Mouse (Mus musculus): ENCODE data around the gene Gm6871.
"Not testable (repeated sequence)": the region's sequence is repeated elsewhere in the genome, so short reads cannot be mapped to it uniquely, and the experiment has no call there.

The Gm6871 gene

DNA sequence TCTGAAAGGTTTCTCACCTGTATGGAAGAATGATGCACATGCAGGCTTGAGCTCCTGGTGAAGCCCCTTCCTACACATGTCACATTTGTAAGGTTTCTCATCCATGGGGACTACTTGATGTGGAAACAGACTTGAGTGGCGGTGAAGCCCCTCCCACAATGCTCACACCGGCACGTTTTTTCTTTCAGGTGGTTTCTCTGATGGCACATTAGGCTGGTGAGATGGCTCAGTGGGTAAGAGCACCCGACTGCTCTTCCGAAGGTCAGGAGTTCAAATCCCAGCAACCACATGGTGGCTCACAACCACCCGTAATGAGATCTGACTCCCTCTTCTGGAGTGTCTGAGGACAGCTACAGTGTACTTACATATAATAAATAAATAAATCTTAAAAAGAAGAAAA is at the start of gene Gm6871:
Gm6871 (minus strand) TSS at position 101 of the 400 bp plus-strand sequence.
- in situ Hi-C loops (cut with MboI; ENCODE audit: low pct_unique_long_range_greater_than_20kb in 1 of 2, low sequenced_read_pairs in 2 of 2, unreplicated experiment in 1 of 2), result not testable (repeated sequence)

DNA sequence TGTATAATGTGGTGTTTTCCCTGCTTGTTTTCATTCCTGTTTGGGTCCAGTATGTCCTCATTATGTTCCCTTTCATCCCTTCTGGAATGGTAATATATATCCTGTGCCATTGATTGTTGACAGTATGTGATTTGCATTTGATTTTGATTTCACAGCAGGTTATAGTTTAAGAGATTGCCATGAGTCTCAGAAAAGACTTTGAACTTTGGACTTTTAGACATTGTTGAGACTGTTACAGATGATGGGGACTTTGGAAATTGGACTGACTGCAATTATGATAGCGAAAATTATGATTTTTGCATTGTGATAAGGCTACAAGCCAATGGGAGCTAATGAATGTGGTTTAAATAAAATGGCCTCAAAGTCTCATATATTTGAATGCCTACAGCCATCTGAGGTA is 42.8 kb upstream of the Gm6871 start:
- in situ Hi-C loops (cut with MboI; ENCODE audit: low pct_unique_long_range_greater_than_20kb in 1 of 2, low sequenced_read_pairs in 2 of 2, unreplicated experiment in 1 of 2), result not testable (repeated sequence)

DNA sequence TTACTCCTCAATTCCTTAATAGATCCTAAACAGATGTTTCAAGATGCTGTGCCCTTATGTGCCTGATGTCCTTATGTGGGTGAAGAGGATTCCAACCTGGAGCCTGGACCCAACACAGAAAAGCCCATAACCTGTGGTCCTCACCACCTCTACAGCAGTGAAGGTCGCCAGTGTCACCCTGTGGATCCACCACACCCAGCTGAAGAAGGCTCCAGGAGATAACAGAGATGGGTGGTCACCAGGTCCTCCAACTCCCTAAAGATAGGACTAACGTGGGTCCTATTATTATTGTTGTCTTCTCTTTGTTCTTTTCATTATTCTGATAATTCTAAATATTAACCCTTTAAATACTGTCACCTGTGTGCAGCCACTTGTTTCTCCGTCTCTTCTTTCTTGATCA is 38.2 kb upstream of the Gm6871 start:
- in situ Hi-C loops (cut with MboI; ENCODE audit: low pct_unique_long_range_greater_than_20kb in 1 of 2, low sequenced_read_pairs in 2 of 2, unreplicated experiment in 1 of 2), result no loop called here

DNA sequence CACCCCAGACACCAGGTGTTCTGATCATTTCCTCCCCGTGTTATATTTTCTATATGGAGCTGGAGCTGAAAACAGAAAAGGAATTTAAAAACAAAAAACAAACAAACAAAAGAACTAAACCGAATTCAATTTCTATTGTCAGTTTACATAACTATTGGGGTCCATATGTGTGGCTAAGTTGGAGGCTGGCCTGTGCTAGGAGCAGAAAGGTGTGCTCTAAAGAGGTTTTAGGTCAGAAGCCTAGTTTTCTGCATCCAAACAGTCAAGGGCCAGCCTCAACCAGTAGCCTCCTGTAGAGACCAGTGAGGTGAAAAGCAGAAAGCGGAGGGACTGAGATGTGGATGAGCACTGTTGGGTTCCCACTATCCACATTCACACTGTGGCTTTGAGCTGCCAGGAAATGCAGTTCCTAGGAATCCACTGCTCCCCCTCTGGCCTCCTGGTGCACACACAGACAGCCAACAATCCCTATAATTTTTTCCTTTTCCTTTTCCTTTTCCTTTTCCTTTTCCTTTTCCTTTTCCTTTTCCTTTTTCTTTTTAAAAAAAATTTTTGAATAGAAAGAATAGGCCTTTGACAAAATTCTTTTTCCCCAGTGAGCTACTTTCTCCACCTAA is 26.6 kb upstream of the Gm6871 start:
- in situ Hi-C loops (cut with MboI; ENCODE audit: low pct_unique_long_range_greater_than_20kb in 1 of 2, low sequenced_read_pairs in 2 of 2, unreplicated experiment in 1 of 2), result no loop called here

DNA sequence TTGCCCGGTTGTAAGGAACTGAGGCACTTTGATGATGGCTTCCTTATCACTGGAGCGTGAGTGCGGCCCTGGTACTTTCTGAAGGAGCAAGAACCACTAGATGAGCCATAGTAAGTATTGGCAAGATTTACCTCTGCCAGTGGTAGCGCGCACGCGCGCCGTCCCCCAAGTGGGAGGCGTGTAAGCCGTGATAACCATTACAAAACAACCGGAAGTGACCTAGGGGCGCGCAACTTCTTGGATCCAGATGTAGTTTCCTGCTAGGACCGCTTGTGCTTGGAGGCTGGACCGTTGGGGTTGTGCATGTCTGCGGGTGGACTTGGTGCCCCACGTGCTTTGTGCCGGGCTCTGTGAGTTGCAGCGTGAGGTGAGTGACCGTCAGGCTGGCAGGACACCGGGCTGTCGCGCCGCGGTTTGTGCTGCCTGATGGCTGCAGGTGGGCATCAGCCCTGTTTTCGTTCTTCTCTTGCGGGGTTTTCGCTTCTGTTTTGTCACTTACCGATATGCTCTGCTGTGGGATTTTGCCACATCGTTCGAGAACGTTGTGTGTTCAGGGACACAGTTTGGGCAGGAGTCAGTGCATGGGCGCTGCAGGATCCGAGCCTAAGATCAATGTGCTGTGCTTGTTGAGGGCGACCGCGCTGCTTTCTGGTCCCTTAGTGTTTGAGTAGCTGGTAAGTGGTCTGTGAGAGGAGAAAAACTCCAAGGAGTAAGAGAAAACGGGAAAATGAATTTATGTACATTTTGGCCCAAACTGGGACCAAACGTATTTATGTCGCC is 25.8 kb upstream of the Gm6871 start, which contains the start of gene 2610021A01Rik:
2610021A01Rik (plus strand) TSS at position 197 of the 780 bp plus-strand sequence.
- in situ Hi-C loops (cut with MboI; ENCODE audit: low pct_unique_long_range_greater_than_20kb in 1 of 2, low sequenced_read_pairs in 2 of 2, unreplicated experiment in 1 of 2), result no loop called here

DNA sequence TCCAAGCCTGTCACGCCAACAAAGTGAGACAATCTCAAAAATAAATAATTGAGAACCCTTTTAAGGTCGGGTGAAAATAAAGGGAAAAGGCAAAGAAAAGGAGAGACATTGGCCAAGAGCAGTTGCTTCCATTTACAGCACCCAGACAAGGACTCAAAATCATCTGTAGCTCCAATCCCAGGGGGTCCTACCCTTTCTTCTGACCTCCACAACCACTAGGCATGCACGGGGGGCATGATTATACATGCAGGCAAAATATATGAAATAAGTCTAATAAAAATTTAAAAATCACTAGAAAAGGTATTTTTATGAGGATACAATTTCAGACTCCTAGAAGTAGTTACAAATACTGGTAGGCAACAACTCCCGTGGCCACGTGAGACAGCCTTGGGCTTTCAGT is 25.2 kb upstream of the Gm6871 start:
- in situ Hi-C loops (cut with MboI; ENCODE audit: low pct_unique_long_range_greater_than_20kb in 1 of 2, low sequenced_read_pairs in 2 of 2, unreplicated experiment in 1 of 2), result no loop called here

DNA sequence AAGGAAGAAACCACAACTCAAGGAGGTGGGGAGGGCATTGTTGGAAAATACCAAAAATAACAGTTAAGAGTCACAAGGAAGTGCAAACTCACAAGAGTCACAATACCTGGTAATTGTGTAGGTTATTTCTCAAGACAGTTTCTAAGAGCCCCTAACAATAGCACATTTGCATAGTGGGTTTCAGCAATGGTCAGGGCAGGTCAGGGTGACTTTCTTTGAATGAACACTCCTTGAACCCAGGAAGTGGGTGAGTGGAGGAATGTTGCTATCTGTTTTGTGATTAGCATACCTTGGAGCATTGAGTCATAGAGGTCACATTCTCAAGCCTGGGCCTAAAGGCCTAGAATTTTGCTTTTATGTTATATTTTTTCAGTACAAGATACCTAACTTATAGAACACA is 14.4 kb upstream of the Gm6871 start:
- in situ Hi-C loops (cut with MboI; ENCODE audit: low pct_unique_long_range_greater_than_20kb in 1 of 2, low sequenced_read_pairs in 2 of 2, unreplicated experiment in 1 of 2), result not testable (repeated sequence)

DNA sequence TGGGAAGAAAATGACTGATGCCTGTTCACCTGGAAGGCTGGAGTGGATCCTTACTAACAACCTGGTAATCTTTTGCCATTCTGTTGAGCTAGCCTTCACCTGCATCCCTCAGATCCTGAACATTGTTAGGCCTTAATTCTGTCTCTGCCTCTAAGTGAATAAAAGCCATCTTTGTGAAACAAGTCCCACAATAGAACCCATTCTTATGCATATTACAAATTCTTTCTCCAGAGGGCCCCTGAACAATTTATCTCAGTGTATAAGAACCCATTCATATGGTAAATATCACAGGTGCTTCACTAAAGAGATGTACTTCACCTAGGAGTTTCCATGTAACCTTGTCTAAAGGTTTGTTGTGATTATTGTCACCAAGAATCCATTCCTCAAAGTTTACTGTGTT is 8.6 kb upstream of the Gm6871 start:
- in situ Hi-C loops (cut with MboI; ENCODE audit: low pct_unique_long_range_greater_than_20kb in 1 of 2, low sequenced_read_pairs in 2 of 2, unreplicated experiment in 1 of 2), result no loop called here

DNA sequence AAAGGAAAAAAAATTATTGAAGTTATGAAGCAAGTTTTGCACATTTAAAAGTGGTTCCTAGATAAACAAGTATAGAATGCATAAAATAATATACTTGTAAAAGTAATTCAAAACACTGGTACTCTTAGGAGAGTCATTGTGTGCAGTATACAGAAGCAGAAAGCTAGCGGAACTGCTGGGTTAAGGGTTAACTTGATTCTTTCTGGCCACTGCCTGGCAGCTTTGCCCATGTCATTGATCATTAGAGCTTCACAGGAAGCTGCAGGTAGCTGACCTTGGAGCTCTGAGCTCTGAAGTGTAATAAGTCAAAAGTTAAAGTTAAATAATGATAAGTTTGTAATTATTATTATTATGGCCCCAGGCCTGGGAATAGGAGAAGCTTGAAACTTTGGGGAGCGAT is 4.5 kb upstream of the Gm6871 start:
- in situ Hi-C loops (cut with MboI; ENCODE audit: low pct_unique_long_range_greater_than_20kb in 1 of 2, low sequenced_read_pairs in 2 of 2, unreplicated experiment in 1 of 2), result no loop called here

DNA sequence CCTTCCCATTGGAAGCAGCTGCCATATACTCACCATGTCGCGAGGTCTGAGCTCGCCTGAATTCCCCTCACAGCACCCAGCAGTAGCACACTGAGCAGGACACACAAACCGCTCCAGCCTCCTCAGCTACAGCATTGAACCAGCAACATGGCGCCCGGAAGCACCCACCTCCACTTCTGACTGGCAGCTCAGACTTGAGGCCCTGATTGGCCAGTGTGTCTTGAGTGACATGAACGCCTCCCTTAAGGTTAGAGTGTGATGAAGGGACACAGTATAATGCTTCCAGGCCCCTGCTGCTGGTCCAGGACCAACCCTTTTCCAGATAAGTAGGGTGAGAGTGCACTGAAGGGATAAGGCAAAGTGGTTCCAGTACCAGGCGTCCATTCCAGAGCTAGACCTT is 12.8 kb downstream of the Gm6871 start:
- in situ Hi-C loops (cut with MboI; ENCODE audit: low pct_unique_long_range_greater_than_20kb in 1 of 2, low sequenced_read_pairs in 2 of 2, unreplicated experiment in 1 of 2), result no loop called here

DNA sequence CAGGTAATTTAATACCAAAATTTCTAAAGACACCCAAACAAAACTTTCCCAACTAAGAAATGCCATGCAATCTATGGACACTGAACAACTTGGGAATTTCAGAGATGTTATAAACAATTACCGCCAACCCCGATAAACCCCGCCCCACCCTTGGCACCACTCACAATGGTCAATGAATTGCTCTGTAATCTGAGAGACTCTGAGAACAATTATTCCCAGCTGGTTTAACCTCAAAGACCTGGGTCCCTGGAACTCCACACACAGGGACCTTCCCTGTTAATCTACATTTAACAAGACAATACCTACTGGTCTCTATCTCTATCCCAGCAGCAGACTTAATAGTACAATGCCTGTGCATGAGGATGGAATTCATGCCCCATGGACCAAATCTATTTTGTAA is 60.8 kb downstream of the Gm6871 start:
- in situ Hi-C loops (cut with MboI; ENCODE audit: low pct_unique_long_range_greater_than_20kb in 1 of 2, low sequenced_read_pairs in 2 of 2, unreplicated experiment in 1 of 2), result no loop called here

DNA sequence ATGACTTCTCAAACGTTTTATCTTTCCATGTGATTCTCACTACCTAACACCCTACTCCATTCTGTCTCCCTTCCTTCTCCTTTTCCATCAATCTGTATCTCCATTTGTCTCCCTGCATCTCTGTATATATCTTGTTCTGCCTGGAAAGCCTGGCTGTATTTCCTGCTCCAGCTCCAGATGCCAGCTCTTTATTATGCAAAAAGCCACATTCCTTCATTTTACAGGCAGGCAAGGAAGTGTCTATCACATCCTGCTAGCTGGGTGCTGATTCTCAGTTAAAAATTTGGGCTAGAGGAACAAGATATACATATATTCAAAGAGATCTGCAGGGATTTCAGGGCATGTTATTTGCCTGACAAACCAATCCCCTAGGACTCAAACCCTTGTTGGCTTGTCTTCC is 61.3 kb downstream of the Gm6871 start:
- in situ Hi-C loops (cut with MboI; ENCODE audit: low pct_unique_long_range_greater_than_20kb in 1 of 2, low sequenced_read_pairs in 2 of 2, unreplicated experiment in 1 of 2), result no loop called here

DNA sequence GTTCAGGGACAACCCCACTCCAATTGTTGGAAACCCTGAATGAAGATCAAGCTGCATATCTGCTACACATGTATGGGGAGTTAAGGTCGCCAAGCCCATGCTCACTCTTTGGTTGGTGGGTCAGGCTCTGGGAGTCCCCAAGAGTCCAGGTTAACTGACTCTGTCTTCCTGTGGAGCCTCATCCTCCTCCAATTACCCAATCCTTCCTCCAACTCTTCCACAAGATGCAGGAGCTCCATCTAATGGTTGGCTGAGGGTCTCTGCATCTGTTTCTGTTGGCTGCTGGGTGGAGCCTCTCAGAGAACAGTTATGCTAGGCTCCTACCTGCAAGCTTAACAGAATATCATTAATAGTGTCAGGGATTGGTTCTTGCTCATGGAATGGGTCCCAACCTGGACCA is 71.1 kb downstream of the Gm6871 start:
- in situ Hi-C loops (cut with MboI; ENCODE audit: low pct_unique_long_range_greater_than_20kb in 1 of 2, low sequenced_read_pairs in 2 of 2, unreplicated experiment in 1 of 2), result no loop called here

DNA sequence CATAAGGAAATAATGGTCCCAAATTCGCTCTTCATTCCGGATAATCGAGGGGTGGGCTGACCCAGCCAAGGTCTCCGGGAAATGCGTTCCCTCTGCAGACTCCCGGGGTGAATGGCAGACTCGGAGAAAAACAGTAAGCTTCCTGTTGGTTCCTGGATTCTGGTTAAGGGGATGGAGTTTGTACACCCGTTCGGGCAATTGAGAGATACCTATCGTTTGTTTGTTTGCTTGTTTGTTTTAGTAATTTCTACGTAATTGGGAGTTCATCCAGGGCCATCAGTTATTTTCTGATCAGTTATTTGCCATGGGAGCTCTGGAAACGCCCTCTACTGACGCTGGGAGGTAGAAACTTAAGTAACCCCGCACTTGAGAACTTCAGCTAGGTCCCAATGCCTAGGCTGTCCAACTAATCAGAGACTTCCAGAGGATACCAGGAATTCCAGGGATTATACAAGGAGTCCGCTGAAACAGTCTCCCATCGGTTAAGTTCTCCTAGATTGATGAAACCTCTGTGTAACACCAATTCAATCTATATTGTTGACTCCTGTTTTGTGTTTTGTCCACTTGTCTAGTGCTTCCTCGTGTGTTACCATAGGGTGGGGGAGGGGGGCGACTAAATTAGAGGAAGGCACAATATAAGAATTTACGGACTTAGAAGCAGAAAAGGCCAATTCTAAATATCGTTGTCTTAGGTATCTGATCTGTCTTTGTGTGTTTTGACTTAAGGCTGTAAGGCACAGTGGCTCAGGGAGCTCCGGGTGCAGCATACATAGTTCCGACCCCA is 73.1 kb downstream of the Gm6871 start:
- in situ Hi-C loops (cut with MboI; ENCODE audit: low pct_unique_long_range_greater_than_20kb in 1 of 2, low sequenced_read_pairs in 2 of 2, unreplicated experiment in 1 of 2), result no loop called here

DNA sequence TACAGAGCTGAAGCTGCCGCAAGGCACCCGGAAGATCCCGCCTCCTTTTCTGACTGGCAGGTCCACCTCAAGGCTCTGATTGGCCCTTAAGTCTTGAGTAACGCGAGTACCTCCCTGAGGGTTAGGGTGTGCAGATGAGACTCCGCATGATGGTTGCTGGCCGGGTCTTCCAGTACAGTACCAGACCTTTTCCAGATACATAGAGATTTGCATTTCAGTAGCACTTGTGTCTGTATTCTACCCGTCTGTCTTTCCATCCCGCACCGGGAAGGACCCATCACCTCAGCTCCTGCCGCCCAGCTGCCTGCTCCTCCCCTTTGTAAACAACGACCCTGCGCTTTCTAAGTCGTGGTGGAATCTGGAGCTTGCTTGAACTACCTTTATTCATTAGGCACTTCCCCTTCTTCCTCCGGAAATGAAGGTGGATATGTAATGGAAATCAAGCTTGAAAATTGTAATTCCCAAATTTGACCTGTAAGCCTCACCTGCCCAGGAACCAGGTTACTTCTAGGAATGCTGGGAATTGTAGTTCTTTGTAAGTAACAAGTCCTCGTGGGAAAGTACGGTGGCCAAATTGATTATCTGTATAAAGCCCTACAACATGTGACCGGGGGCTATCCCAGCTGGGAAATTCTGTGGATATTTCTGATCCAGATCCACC is 73.9 kb downstream of the Gm6871 start, which contains the start of the genes Gm20449 and AW146154:
Gm20449 (minus strand) TSS at position 29 of the 661 bp plus-strand sequence.
AW146154 (minus strand) TSS at position 502 of the 661 bp plus-strand sequence.
- in situ Hi-C loops (cut with MboI; ENCODE audit: low pct_unique_long_range_greater_than_20kb in 1 of 2, low sequenced_read_pairs in 2 of 2, unreplicated experiment in 1 of 2), result loop anchor here in 1 of 2 experiments (25.0 kb wide), 1 partner anchor 312 kb away; no protein-coding TSS in a partner anchor

DNA sequence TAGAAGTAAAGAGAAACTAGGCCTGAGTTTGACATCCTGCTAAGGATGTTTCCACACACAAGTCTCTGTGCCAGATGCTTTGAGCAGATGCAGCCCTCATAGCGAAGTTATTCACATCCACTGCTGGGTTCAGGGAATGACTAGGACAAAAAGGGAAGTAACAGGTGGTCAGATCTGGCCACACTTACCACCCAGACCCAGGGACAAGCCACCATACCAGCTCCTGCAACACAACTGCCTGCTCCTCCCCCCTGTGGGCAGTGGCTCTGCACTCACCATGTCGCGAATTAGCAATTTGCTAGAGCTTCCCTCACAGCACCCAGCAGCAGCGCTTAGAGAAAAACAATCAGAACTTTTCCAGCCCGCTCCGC is 74.5 kb downstream of the Gm6871 start:
- in situ Hi-C loops (cut with MboI; ENCODE audit: low pct_unique_long_range_greater_than_20kb in 1 of 2, low sequenced_read_pairs in 2 of 2, unreplicated experiment in 1 of 2), result loop anchor here in 1 of 2 experiments (25.0 kb wide), 1 partner anchor 312 kb away; no protein-coding TSS in a partner anchor

DNA sequence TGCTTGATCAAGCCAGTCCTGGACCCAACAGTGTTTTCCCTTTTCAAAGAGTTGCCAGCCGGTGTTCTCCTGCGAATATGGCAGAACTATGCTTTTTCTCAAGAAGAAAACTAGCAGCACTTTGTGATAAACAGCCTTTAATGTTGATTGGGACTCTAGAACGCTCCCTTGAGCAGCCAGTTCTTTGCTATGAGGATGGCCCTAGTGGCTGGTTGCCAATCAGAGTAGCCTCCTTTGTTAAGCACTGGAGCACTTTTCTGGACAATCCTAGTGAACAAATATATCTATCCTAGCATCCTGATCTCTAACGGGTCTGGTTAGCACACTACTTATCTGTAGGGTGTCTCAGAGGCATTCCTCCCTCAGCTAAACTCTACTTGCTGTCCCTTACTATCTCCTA is 75.0 kb downstream of the Gm6871 start:
- in situ Hi-C loops (cut with MboI; ENCODE audit: low pct_unique_long_range_greater_than_20kb in 1 of 2, low sequenced_read_pairs in 2 of 2, unreplicated experiment in 1 of 2), result loop anchor here in 1 of 2 experiments (25.0 kb wide), 1 partner anchor 311 kb away; no protein-coding TSS in a partner anchor

DNA sequence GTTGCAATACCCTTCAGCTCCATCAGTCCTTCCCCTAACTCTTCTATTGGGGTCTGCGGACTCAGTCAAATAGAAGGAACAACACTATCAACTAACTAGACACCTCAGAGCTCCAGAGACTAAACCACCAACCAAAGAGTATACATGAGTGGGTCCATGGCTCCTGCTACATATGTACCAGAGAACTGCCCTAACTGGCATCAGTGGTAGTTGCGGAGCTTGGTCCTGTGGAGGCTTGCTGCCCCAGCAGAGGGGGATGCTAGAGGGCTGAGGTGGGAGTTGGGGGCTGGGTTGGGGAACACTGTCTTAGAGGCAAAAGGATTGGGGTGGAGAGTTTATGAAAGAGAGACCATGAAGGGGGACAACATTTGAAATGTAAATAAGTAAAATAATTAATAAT is 75.6 kb downstream of the Gm6871 start:
- in situ Hi-C loops (cut with MboI; ENCODE audit: low pct_unique_long_range_greater_than_20kb in 1 of 2, low sequenced_read_pairs in 2 of 2, unreplicated experiment in 1 of 2), result loop anchor here in 1 of 2 experiments (25.0 kb wide), 1 partner anchor 311 kb away; no protein-coding TSS in a partner anchor

Data from mouse embryonic stem cell (cell line).